Comparison of ENCODE assay signal across 9 mouse cellular contexts in the genomic region with DNA sequence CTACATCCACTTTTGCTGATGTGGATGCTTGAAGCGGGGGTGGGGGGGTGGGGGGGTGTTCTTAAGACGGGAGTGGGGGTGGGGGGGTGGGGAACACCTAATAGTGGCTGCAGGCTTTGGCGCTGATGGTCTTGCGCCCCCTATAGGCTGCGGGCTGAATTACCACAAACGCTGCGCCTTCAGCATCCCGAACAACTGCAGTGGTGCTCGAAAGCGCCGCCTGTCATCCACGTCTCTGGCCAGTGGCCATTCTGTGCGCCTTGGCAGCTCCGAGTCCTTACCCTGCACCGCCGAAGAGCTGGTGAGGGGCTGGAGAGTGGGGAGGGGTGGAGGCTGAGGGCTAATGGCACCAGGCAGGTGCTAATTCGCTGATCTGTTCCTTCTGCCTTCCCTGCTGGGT. TPM values are rescaled to one million over a fixed set of nuclear protein-coding genes. Genes with fewer than 3 reads are reported as not detected.
DNase-seq lines count a peak whose midpoint lies in the region; ATAC-seq and TF ChIP-seq lines count a peak whose summit lies in the region.
"Had no signal": no experiment of that assay in that cellular context is flagged by ENCODE, and none has a peak within 500 bp of the region (broad histone marks: within the 10 kb centered on the region; RNA-seq: fewer than 3 reads in every experiment).

No protein-coding gene starts in this region.

- no peak overlapping the region for H3K9ac ChIP-seq in embryonic facial prominence, embryonic 11.5 days (replicated peaks; ENCODE audit: low read length)
- H3K9ac ChIP-seq: liver, embryonic 15.5 days had no signal

- peaks cover 3% of the 10 kb centered on the region; the same call in 1 of the 2 replicates for H3K4me1 ChIP-seq in embryonic facial prominence, embryonic 11.5 days (ENCODE audit: control insufficient read depth, insufficient read depth, low read length)

- H3K36me3 ChIP-seq in embryonic facial prominence, embryonic 11.5 days (replicated peaks; ENCODE audit: control insufficient read depth, insufficient read depth, low read depth, low read length), result 0 out of 2 replicates have a peak, but pooled peaks cover 3% of the 10 kb centered on the region

- peak; percentile 80 for TF ChIP-seq CTCF in layer of hippocampus, adult 2 months (conservative IDR thresholded peaks at IDR 0.05)

- H3K4me3 ChIP-seq in embryonic facial prominence, embryonic 11.5 days (ENCODE audit: low read depth, low read length), result no peak overlapping the region
- H3K4me3 ChIP-seq in layer of hippocampus, adult 2 months, result peak overlapping the region; percentile 17; the same call in 1 of the 2 replicates
- H3K4me3 ChIP-seq: liver, embryonic 15.5 days had no signal

- peak; percentile 57 for DNase-seq in adrenal gland, adult 2 months
- DNase-seq in adrenal gland, postnatal 4 days (ENCODE audit: low spot score in 2 of 2), result no peak
- peak; percentile 42 for DNase-seq in ovary, postnatal 36 days (ENCODE audit: low spot score)
- no peak for DNase-seq in ovary, adult 18-20 months (ENCODE audit: low spot score)
- DNase-seq in embryonic facial prominence, embryonic 11.5 days (ENCODE audit: low spot score), result peak; percentile 61
- DNase-seq in layer of hippocampus, adult 2 months (ENCODE audit: low spot score in 2 of 2), result peak; percentile 53 to 85
- peak; percentile 58 for DNase-seq in thymus, postnatal 14 days

- H3K27ac ChIP-seq in embryonic facial prominence, embryonic 11.5 days (replicated peaks; ENCODE audit: low read depth, low read length), result no peak overlapping the region
- H3K27ac ChIP-seq in layer of hippocampus, adult 2 months, result no peak overlapping the region
- H3K27ac ChIP-seq: liver, embryonic 15.5 days had no signal

- no peaks in the 10 kb centered on the region for H3K9me3 ChIP-seq in embryonic facial prominence, embryonic 11.5 days (replicated peaks; ENCODE audit: control insufficient read depth, low read length)
- H3K9me3 ChIP-seq: liver, embryonic 15.5 days had no signal

- no peak for ATAC-seq in embryonic facial prominence, embryonic 11.5 days (replicated peaks; ENCODE audit: insufficient number of reproducible peaks, low FRiP score, low TSS enrichment, low read depth)
- peak; percentile 38; the same call in 1 of the 2 replicates for ATAC-seq in megakaryocyte progenitor cell, adult 5-6 weeks (replicated peaks; ENCODE audit: poor library complexity)

- 18% methylated on average over 17 of the region's 17 CpGs for WGBS in embryonic facial prominence, embryonic 11.5 days

- H3K27me3 ChIP-seq in embryonic facial prominence, embryonic 11.5 days (ENCODE audit: control insufficient read depth, insufficient read depth, low read length), result no peaks in the 10 kb centered on the region
- H3K27me3 ChIP-seq: liver, embryonic 15.5 days had no signal

- H3K4me2 ChIP-seq in embryonic facial prominence, embryonic 11.5 days (ENCODE audit: low read depth, low read length), result no peak overlapping the region
- H3K4me2 ChIP-seq: liver, embryonic 15.5 days had no signal

RNA-seq across cellular contexts. Expression of a gene that starts 5.9 kb away (rescaled TPM):
- total RNA-seq in adrenal gland, adult 2 months (2021), result 10 to 100 TPM; 16.0 to 18.4 TPM
- 39.2 and 47.2 TPM in 2 replicates for polyA plus RNA-seq in adrenal gland, adult 2 months (2012; rRNA removed)
- total RNA-seq in adrenal gland, postnatal 4 days (2021), result 10 to 100 TPM; 22.0 to 22.2 TPM
- polyA plus RNA-seq in embryonic facial prominence, embryonic 11.5 days (2014; fragmentation: Nextera tagmentation; extraction: Ambion mirVana), result 10.1 and 11.4 TPM in 2 replicates
- 1 to 10 TPM; 6.5 to 7.3 TPM for total RNA-seq in layer of hippocampus, adult 2 months (2021)
- 6.2 and 8.8 TPM in 2 replicates for total RNA-seq in megakaryocyte progenitor cell, adult 5-6 weeks (2015)
- total RNA-seq in megakaryocyte progenitor cell, adult 5-6 weeks (2017), result 6.0 and 8.8 TPM in 2 replicates

RNA-seq across cellular contexts. Expression of a gene that starts 26.5 kb away (rescaled TPM):
- 1 to 10 TPM; 2.5 to 5.3 TPM for total RNA-seq in adrenal gland, adult 2 months (2021)
- 16.2 and 22.1 TPM in 2 replicates for polyA plus RNA-seq in adrenal gland, adult 2 months (2012; rRNA removed)
- total RNA-seq in adrenal gland, postnatal 4 days (2021), result 10 to 100 TPM; 12.7 to 13.7 TPM
- 11.5 and 12.2 TPM in 2 replicates for polyA plus RNA-seq in embryonic facial prominence, embryonic 11.5 days (2014; fragmentation: Nextera tagmentation; extraction: Ambion mirVana)
- total RNA-seq in layer of hippocampus, adult 2 months (2021), result 100 to 1,000 TPM; 154 to 156 TPM
- not detected in 2 replicates for total RNA-seq in megakaryocyte progenitor cell, adult 5-6 weeks (2015)
- 0.04 and 0.17 TPM in 2 replicates for total RNA-seq in megakaryocyte progenitor cell, adult 5-6 weeks (2017)

RNA-seq across cellular contexts. Expression of a gene that starts 32.0 kb away (rescaled TPM):
- 10 to 100 TPM; 23.9 to 29.5 TPM for total RNA-seq in adrenal gland, adult 2 months (2021)
- polyA plus RNA-seq in adrenal gland, adult 2 months (2012; rRNA removed), result 46.3 and 49.6 TPM in 2 replicates
- 10 to 100 TPM; 26.3 to 29.0 TPM for total RNA-seq in adrenal gland, postnatal 4 days (2021)
- 21.0 and 24.9 TPM in 2 replicates for polyA plus RNA-seq in embryonic facial prominence, embryonic 11.5 days (2014; fragmentation: Nextera tagmentation; extraction: Ambion mirVana)
- 10 to 100 TPM; 46.7 to 49.5 TPM for total RNA-seq in layer of hippocampus, adult 2 months (2021)
- total RNA-seq in megakaryocyte progenitor cell, adult 5-6 weeks (2015), result 11.5 and 13.1 TPM in 2 replicates
- total RNA-seq in megakaryocyte progenitor cell, adult 5-6 weeks (2017), result 9.8 and 14.3 TPM in 2 replicates

RNA-seq across cellular contexts. Expression of a gene that starts 32.9 kb away (rescaled TPM):
- 10 to 100 TPM; 58.9 to 64.1 TPM for total RNA-seq in adrenal gland, adult 2 months (2021)
- polyA plus RNA-seq in adrenal gland, adult 2 months (2012; rRNA removed), result 121 and 138 TPM in 2 replicates
- 100 to 1,000 TPM in 1 of 2 experiments, 10 to 100 TPM in 1; 96.9 to 106 TPM for total RNA-seq in adrenal gland, postnatal 4 days (2021)
- polyA plus RNA-seq in embryonic facial prominence, embryonic 11.5 days (2014; fragmentation: Nextera tagmentation; extraction: Ambion mirVana), result 102 and 121 TPM in 2 replicates
- total RNA-seq in layer of hippocampus, adult 2 months (2021), result 100 to 1,000 TPM; 286 to 314 TPM
- 28.2 and 39.0 TPM in 2 replicates for total RNA-seq in megakaryocyte progenitor cell, adult 5-6 weeks (2015)
- 40.0 and 43.5 TPM in 2 replicates for total RNA-seq in megakaryocyte progenitor cell, adult 5-6 weeks (2017)

RNA-seq across cellular contexts. Expression of a gene that starts 43.0 kb away (rescaled TPM):
- under 1 TPM; 0.43 to 0.69 TPM for total RNA-seq in adrenal gland, adult 2 months (2021)
- 1.0 and 1.7 TPM in 2 replicates for polyA plus RNA-seq in adrenal gland, adult 2 months (2012; rRNA removed)
- total RNA-seq in adrenal gland, postnatal 4 days (2021), result 1 to 10 TPM; 2.4 to 4.0 TPM
- 16.0 and 19.8 TPM in 2 replicates for polyA plus RNA-seq in embryonic facial prominence, embryonic 11.5 days (2014; fragmentation: Nextera tagmentation; extraction: Ambion mirVana)
- total RNA-seq in layer of hippocampus, adult 2 months (2021), result 1 to 10 TPM; 1.9 to 4.0 TPM
- not detected in 2 replicates for total RNA-seq in megakaryocyte progenitor cell, adult 5-6 weeks (2015)
- not detected in 2 replicates for total RNA-seq in megakaryocyte progenitor cell, adult 5-6 weeks (2017)

Comparison
In these comparisons a context has a peak if more than half of its experiments do, and no peak if none do; other contexts are left out.
1. DNase-seq: peak in adrenal gland, adult 2 months (single experiment), ovary, postnatal 36 days (single experiment), embryonic facial prominence, embryonic 11.5 days (single experiment), layer of hippocampus, adult 2 months (2 of 2) and thymus, postnatal 14 days (single experiment); none in adrenal gland, postnatal 4 days (0 of 2) and ovary, adult 18-20 months (single experiment).
2. RNA of a gene that starts 26.5 kb away (total RNA-seq): 154 to 156 TPM in layer of hippocampus, adult 2 months; 12.7 to 13.7 TPM in adrenal gland, postnatal 4 days, 2.5 to 5.3 TPM in adrenal gland, adult 2 months and 0.04 to 0.17 TPM in megakaryocyte progenitor cell, adult 5-6 weeks; every median in the first group is over 10 times any median in the second.